Mouse (Mus musculus) liver, embryonic 11.5 days (tissue): ENCODE measurements around the gene Panx2. TPM values are rescaled to one million over a fixed set of nuclear protein-coding genes. Genes with fewer than 3 reads are reported as not detected.

Source experiments
- ATAC-seq: fragments of 200-750 bp; cut with Nextera tagmentation; replicated peaks from 2 replicates; pipeline ENCODE4 v1.8.0; 2017; ENCODE audit warnings: moderate number of reproducible peaks, mild to moderate bottlenecking, moderate TSS enrichment, moderate library complexity; ENCODE audit not compliant: low FRiP score
- DNase-seq: peaks from one replicate; pipeline ENCODE4 v3.0.0-alpha.2; 2017; ENCODE audit warnings: low spot score
- H3K27ac ChIP-seq: fragments of 300-500 bp; sonication (generic); 2 replicates; pipeline ENCODE4 v1.5.1; 2014; ENCODE audit warnings: mild to moderate bottlenecking, low read depth, low read length, control low read depth
- H3K27me3 ChIP-seq: fragments of 300-500 bp; sonication (generic); replicated peaks from 2 replicates; pipeline ENCODE4 v1.6.1; 2014; ENCODE audit warnings: low read length, mixed read lengths; ENCODE audit not compliant: control insufficient read depth, insufficient read depth
- H3K36me3 ChIP-seq: fragments of 300-500 bp; sonication (generic); 2 replicates; pipeline ENCODE4 v1.6.1; 2014; ENCODE audit warnings: mild to moderate bottlenecking, low read length, moderate library complexity, mixed read lengths; ENCODE audit not compliant: control insufficient read depth, insufficient read depth
- H3K4me1 ChIP-seq: fragments of 300-500 bp; sonication (generic); replicated peaks from 2 replicates; pipeline ENCODE4 v1.6.1; 2014; ENCODE audit warnings: low read length, mixed read lengths; ENCODE audit not compliant: control insufficient read depth, insufficient read depth
- H3K4me2 ChIP-seq: fragments of 300-500 bp; sonication (generic); 2 replicates; pipeline ENCODE4 v1.6.1; 2014; ENCODE audit warnings: mild to moderate bottlenecking, control low read depth, moderate library complexity
- H3K4me3 ChIP-seq: fragments of 300-500 bp; sonication (generic); 2 replicates; pipeline ENCODE4 v1.5.1; 2014; ENCODE audit warnings: low read depth, low read length, control low read depth
- H3K9ac ChIP-seq: fragments of 300-500 bp; sonication (generic); 2 replicates; pipeline ENCODE4 v1.6.1; 2014; ENCODE audit warnings: low read depth, low read length, control low read depth
- H3K9me3 ChIP-seq: fragments of 300-500 bp; sonication (generic); 2 replicates; pipeline ENCODE4 v1.6.1; 2016; ENCODE audit warnings: low read length, inconsistent platforms, mixed read lengths; ENCODE audit not compliant: control insufficient read depth
- WGBS: fragments of 180-500 bp; shearing (Covaris S2); extraction: QIAGEN DNeasy Blood & Tissue Kit; methylation state at CpG from one replicate; pipeline ENCODE4 v1.1.7; 2014; 5-methylcytosine and 5-hydroxymethylcytosine counted together
- polyA plus RNA-seq: library from polyadenylated mRNA; unstranded; fragments of >200 nt; fragmentation: Nextera tagmentation; extraction: Ambion mirVana; gene quantifications from 2 replicates; pipeline ENCODE4 v1.2.1, GENCODE M21; 2014

Gene Panx2
- polyA plus RNA-seq, 1 experiment from 2014 or later: 0.21 TPM

GRCm38 (mm10) chr15:89102646-89103045 is 43.1 kb downstream of the Panx2 start:
- DNase-seq: no peak
- ATAC-seq: no peak

DNA sequence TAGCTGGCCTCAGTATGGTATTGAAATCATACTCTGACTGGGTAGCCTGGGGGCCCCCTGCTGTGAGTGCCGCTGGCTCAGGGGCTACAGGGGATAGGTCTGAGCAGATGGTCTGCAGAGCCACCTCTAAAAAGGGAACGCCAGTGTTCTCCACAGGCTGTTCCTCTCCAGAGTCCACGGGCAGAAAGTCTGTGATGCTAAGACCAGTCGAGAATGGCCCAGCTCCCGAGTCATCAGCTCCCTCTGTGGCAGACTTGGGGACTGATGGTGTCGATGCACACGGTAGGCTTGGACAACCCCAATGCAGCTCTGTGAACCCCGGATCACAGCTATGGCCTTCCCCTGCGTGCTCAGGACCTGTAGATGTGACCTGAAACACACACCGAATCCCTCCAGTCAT is 44.4 kb downstream of the Panx2 start:
- H3K9ac ChIP-seq: no peak overlapping the region
- no peaks in the 10 kb centered on the region for H3K4me1 ChIP-seq
- H3K4me2 ChIP-seq: no peak overlapping the region
- H3K27ac ChIP-seq: no peak overlapping the region
- H3K9me3 ChIP-seq: no peaks in the 10 kb centered on the region
- DNase-seq (no peak), ATAC-seq (no peak)
- H3K36me3 ChIP-seq: peaks cover 78% of the 10 kb centered on the region
- H3K27me3 ChIP-seq: no peaks in the 10 kb centered on the region
- no peak overlapping the region for H3K4me3 ChIP-seq
- 89% methylated on average over 10 of the region's 10 CpGs for WGBS

More at GRCm38 (mm10) chr15:89102646-89103045, 43.1 kb downstream of the Panx2 start:
- Histone ChIP-seq H3K4me3 (no peak overlapping the region), H3K4me1 (no peaks in the 10 kb centered on the region), H3K4me2 (no peak overlapping the region), H3K9me3 (no peaks in the 10 kb centered on the region), H3K36me3 (peaks cover 70% of the 10 kb centered on the region), H3K9ac (no peak overlapping the region), H3K27ac (no peak overlapping the region), H3K27me3 (no peaks in the 10 kb centered on the region)
- 86% methylated on average over 5 of the region's 5 CpGs for WGBS

DNA sequence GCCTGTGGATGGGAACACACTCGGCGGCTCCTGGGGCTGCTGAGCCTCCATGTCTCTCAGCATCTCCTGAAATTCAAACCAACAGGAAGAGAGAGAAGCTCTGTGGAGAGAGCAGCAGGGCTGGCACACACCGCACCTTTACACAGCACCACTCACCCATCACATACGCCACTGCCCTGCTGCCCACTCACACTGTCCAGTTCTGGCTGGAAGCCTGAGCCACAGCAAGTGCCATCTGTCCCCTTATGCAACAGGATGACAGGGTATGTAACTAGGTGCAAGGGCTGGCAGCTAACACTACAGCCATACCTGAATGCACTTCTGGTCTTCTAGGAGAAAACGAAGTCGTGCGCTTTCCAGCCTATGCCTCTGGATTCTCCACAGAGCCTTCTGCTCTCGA is 44.9 kb downstream of the Panx2 start:
- no peak overlapping the region for H3K27ac ChIP-seq
- WGBS: 97% methylated on average over 8 of the region's 8 CpGs
- ATAC-seq (no peak), DNase-seq (no peak)
- H3K4me2 ChIP-seq: no peak overlapping the region
- H3K9me3 ChIP-seq: no peaks in the 10 kb centered on the region
- H3K4me3 ChIP-seq: no peak overlapping the region
- no peak overlapping the region for H3K9ac ChIP-seq
- no peaks in the 10 kb centered on the region for H3K4me1 ChIP-seq
- H3K27me3 ChIP-seq: no peaks in the 10 kb centered on the region
- H3K36me3 ChIP-seq: peaks cover 78% of the 10 kb centered on the region

- H3K9ac ChIP-seq: no peak overlapping the region
- WGBS: 90% methylated on average over 13 of the region's 13 CpGs
- H3K27ac ChIP-seq: no peak overlapping the region
- DNase-seq (no peak), ATAC-seq (no peak)
- H3K27me3 ChIP-seq: no peaks in the 10 kb centered on the region
- H3K4me1 ChIP-seq: no peaks in the 10 kb centered on the region
- H3K36me3 ChIP-seq: peaks cover 72% of the 10 kb centered on the region
- H3K4me2 ChIP-seq: no peak overlapping the region
- no peaks in the 10 kb centered on the region for H3K9me3 ChIP-seq
- H3K4me3 ChIP-seq: no peak overlapping the region
These were observed 46.5 kb downstream of the Panx2 start for GRCm38 (mm10) chr15:89106073-89106472.

DNA sequence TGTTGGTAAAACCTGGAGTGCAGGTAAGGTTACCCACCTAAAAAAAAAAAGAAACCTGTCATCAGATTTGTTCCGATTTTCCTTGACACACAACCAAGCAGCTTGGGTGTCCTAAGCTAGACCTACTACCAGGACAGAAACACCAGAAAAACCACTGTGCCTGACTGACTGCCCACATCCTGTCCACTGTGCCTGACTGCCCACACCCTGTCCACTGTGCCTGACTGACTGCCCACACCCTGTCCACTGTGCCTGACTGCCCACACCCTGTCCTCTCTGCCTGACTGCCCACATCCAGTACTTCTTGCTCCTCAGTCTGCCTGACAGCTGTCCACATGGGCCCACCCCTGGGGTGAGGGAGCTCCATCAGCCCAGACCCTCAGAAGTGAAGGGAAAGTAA is 47.4 kb downstream of the Panx2 start:
- no peaks in the 10 kb centered on the region for H3K27me3 ChIP-seq
- no peaks in the 10 kb centered on the region for H3K4me1 ChIP-seq
- DNase-seq (no peak), ATAC-seq (no peak)
- no peak overlapping the region for H3K27ac ChIP-seq
- no peak overlapping the region for H3K4me2 ChIP-seq
- H3K9ac ChIP-seq: no peak overlapping the region
- no peaks in the 10 kb centered on the region for H3K9me3 ChIP-seq
- no peak overlapping the region for H3K4me3 ChIP-seq
- H3K36me3 ChIP-seq: peaks cover 63% of the 10 kb centered on the region
- WGBS: 89% methylated on average over 1 of the region's 1 CpGs

GRCm38 (mm10) chr15:89110147-89110546 is 50.6 kb downstream of the Panx2 start:
- WGBS: 82% methylated on average over 9 of the region's 9 CpGs
- Histone ChIP-seq H3K27me3 (no peaks in the 10 kb centered on the region), H3K4me1 (no peaks in the 10 kb centered on the region), H3K36me3 (peaks cover 52% of the 10 kb centered on the region; the same call in 1 of the 2 replicates), H3K27ac (no peak overlapping the region), H3K9ac (no peak overlapping the region), H3K4me3 (no peak overlapping the region), H3K4me2 (no peak overlapping the region), H3K9me3 (no peaks in the 10 kb centered on the region)
- ATAC-seq (no peak), DNase-seq (no peak)

- Histone ChIP-seq H3K4me3 (no peak overlapping the region), H3K9me3 (no peaks in the 10 kb centered on the region), H3K4me2 (no peak overlapping the region), H3K9ac (no peak overlapping the region), H3K27me3 (no peaks in the 10 kb centered on the region), H3K36me3 (peaks cover 26% of the 10 kb centered on the region; the same call in 1 of the 2 replicates), H3K27ac (no peak overlapping the region), H3K4me1 (peaks cover 16% of the 10 kb centered on the region)
- no peak for ATAC-seq
- DNase-seq: no peak
These were observed 58.5 kb downstream of the Panx2 start for GRCm38 (mm10) chr15:89118007-89118406.

DNA sequence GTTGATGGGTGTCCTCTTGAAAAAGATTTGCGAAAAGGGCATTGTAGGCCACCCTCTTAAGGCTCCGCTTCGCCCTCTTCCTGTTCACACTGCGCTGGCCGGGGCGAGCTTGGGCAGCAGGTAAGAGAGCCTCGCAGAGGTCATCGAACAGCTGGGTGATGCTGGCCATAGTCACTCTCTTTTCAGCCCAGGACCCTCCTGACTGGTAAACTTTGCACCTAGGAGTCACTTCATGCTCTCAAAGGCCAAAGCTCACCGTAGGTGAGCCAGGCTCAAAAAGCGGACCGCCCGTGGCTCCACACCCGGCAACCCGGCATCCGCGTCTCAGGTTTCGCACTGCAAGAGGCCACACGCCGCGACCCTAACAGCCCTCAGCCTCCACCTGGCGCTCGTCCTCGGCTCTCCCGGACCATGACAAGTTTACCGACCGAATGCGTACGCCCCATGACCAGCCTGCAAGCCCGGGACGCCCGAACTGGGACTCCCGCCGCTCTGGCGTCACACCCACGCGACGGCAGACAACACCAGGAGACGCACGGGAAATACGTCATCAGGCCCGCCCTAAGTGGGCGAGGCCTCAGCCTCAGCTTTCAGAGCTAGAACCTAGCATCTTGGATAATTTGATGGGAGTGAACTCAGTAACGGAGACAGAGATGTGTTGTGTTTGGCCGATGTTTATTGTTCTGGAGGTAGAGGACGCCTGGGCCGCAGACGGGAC is 63.3 kb downstream of the Panx2 start, which contains the start of gene Tubgcp6:
Gene Tubgcp6 (minus strand): TSS at position 464 of the 718 bp plus-strand sequence.
- Histone ChIP-seq H3K4me1 (peaks cover 28% of the 10 kb centered on the region), H3K4me3 (peak within 1 kb of the TSS; percentile 75), H3K4me2 (peak within 1 kb of the TSS; percentile 98), H3K27ac (peak within 1 kb of the TSS; percentile 43), H3K27me3 (no peaks in the 10 kb centered on the region), H3K9ac (peak within 1 kb of the TSS; percentile 77), H3K9me3 (no peaks in the 10 kb centered on the region), H3K36me3 (peaks cover 13% of the 10 kb centered on the region; the same call in 1 of the 2 replicates)
- WGBS: under 1% methylated on average over 47 of the region's 47 CpGs
- DNase-seq (peak; percentile 92), ATAC-seq (peak; percentile 84)
